Mouse (Mus musculus): ENCODE results near the gene Smchd1.

GRCm38 (mm10) chr17:71319361-71319760 is 155.8 kb downstream of the Smchd1 start:
- TF ChIP-seq CTCF (IDR thresholded peaks at IDR 0.05) (no peak), EP300 (IDR thresholded peaks at IDR 0.05) (no peak)
